Mouse (Mus musculus): ENCODE results near the gene Cldn34c3. TPM values are rescaled to one million over a fixed set of nuclear protein-coding genes. Genes with fewer than 3 reads are reported as not detected.
"Not testable (repeated sequence)": the region's sequence is repeated elsewhere in the genome, so short reads cannot be mapped to it uniquely, and the experiment has no call there.

Cldn34c3 gene
- not detected for total RNA-seq (2021)
- long read RNA-seq, experiment 1, result 0 reads
- long read RNA-seq, experiment 2, result 0 reads

DNA sequence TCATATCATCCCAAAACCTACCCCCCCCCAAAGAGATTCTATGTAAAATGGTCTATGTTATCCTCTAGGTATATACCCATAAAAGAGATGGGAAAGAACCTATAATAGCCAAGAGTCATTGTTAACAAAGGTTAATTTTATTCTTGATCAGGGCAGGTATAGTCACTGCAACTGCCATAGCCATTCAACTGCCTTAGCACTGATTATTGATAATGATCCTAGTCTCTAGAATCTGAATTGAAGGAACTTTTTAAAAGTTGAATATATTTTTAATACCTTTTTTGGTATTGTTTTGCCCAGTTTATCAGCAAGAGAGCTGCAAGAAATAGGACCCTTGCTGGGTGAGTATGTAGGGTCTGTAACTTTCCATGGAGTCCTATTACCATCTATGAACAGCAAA lies at the start of gene Cldn34c3:
Cldn34c3 (plus strand) TSS at position 301 of the 400 bp plus-strand sequence.
- not testable (repeated sequence) for DNase-seq (ENCODE audit: low spot score in 2 of 2)

Other genes starting within 250 kb of the Cldn34c3 start
- 1 to 10 TPM in 1 of 2 experiments, not detected in 1; 2.3 TPM for gene Cldn34c2, start 212.0 kb upstream of the Cldn34c3 start, total RNA-seq (2021)
- gene Gm17467, start 88.9 kb upstream of the Cldn34c3 start, total RNA-seq (2021), result not detected